ENCODE assay signal across 30 mouse cellular contexts in the genomic region with DNA sequence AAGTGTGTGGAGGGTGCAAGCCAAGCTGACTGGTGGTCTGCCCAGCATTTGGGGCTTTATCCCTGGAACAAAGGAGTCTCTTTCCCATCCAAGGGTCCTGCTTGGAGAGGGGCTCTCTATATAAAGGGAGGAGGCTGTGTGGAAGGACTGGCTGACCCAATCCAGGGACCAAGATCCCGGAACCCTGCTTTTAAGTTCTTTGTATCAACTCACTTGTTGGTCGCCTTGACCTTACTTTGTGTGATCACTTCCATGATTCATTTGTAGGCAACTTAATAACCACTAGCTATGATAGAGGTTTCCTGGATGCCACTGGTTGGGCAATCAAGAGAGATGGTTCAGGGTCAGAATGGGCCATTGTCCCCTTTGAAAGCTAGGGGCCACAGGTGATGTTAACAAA. TPM values are rescaled to one million over a fixed set of nuclear protein-coding genes. Genes with fewer than 3 reads are reported as not detected.
"Had no signal": no experiment of that assay in that cellular context is flagged by ENCODE, and none has a peak within 500 bp of the region (broad histone marks: within the 10 kb centered on the region; RNA-seq: fewer than 3 reads in every experiment).

No protein-coding gene starts in this region.

- H3K27ac ChIP-seq: limb, embryonic 10.5 days; limb, embryonic 12.5 days; limb, embryonic 13.5 days; limb, embryonic 15.5 days; liver, embryonic 12.5 days; liver, embryonic 13.5 days; liver, embryonic 14.5 days; liver, embryonic 15.5 days; lung, embryonic 15.5 days; macrophage; midbrain, embryonic 10.5 days; midbrain, embryonic 12.5 days; midbrain, embryonic 13.5 days; midbrain, embryonic 15.5 days; neural tube, embryonic 12.5 days had no signal

- ATAC-seq: liver, postnatal 0 days; lung, postnatal 0 days; midbrain, embryonic 13.5 days; midbrain, embryonic 15.5 days; midbrain, embryonic 16.5 days had no signal

- H3K9me3 ChIP-seq: limb, embryonic 10.5 days; limb, embryonic 15.5 days; liver, embryonic 12.5 days; liver, embryonic 13.5 days; liver, embryonic 15.5 days; lung, embryonic 15.5 days; midbrain, embryonic 10.5 days; midbrain, embryonic 12.5 days; midbrain, embryonic 13.5 days; midbrain, embryonic 15.5 days; neural tube, embryonic 12.5 days had no signal

- H3K4me2 ChIP-seq: limb, embryonic 12.5 days; limb, embryonic 13.5 days; limb, embryonic 15.5 days; liver, embryonic 11.5 days; liver, embryonic 12.5 days; liver, embryonic 13.5 days; liver, embryonic 15.5 days; lung, embryonic 14.5 days; lung, embryonic 15.5 days; midbrain, embryonic 11.5 days; midbrain, embryonic 12.5 days; midbrain, embryonic 13.5 days; midbrain, embryonic 15.5 days; neural tube, embryonic 12.5 days had no signal

- H3K9ac ChIP-seq: limb, embryonic 12.5 days; limb, embryonic 13.5 days; limb, embryonic 15.5 days; liver, embryonic 12.5 days; liver, embryonic 13.5 days; liver, embryonic 14.5 days; liver, embryonic 15.5 days; liver, postnatal 0 days; lung, embryonic 14.5 days; lung, embryonic 15.5 days; midbrain, embryonic 12.5 days; midbrain, embryonic 13.5 days; midbrain, embryonic 15.5 days; neural tube, embryonic 12.5 days had no signal

- H3K4me3 ChIP-seq: limb, embryonic 10.5 days; limb, embryonic 12.5 days; limb, embryonic 13.5 days; limb, embryonic 15.5 days; liver, embryonic 12.5 days; liver, embryonic 13.5 days; liver, embryonic 15.5 days; lung, embryonic 15.5 days; megakaryocyte, embryonic 14.5 days; midbrain, embryonic 10.5 days; midbrain, embryonic 12.5 days; midbrain, embryonic 13.5 days; midbrain, embryonic 15.5 days; myocyte; neural tube, embryonic 12.5 days had no signal

- H3K4me1 ChIP-seq: limb, embryonic 13.5 days; limb, embryonic 15.5 days; liver, embryonic 12.5 days; liver, embryonic 15.5 days; lung, embryonic 15.5 days; megakaryocyte, embryonic 14.5 days; midbrain, embryonic 12.5 days; midbrain, embryonic 13.5 days; midbrain, embryonic 15.5 days; neural tube, embryonic 12.5 days had no signal

- DNase-seq: left cerebral cortex, postnatal 4 days; liver, embryonic 13.5 days; liver, postnatal 0 days; lung, adult 18-20 months; lung, adult 2 months; lung, embryonic 14.5 days; lung, postnatal 10 days; lung, postnatal 14 days; lung, postnatal 36 days; midbrain, embryonic 14.5 days had no signal

- H3K27me3 ChIP-seq: limb, embryonic 12.5 days; limb, embryonic 13.5 days; limb, embryonic 15.5 days; liver, embryonic 13.5 days; liver, embryonic 15.5 days; lung, embryonic 15.5 days; midbrain, embryonic 12.5 days; midbrain, embryonic 13.5 days; midbrain, embryonic 15.5 days had no signal

- H3K36me3 ChIP-seq: limb, embryonic 10.5 days; limb, embryonic 12.5 days; limb, embryonic 13.5 days; limb, embryonic 15.5 days; liver, embryonic 12.5 days; liver, embryonic 13.5 days; liver, embryonic 15.5 days; lung, embryonic 15.5 days; midbrain, embryonic 10.5 days; midbrain, embryonic 12.5 days; midbrain, embryonic 13.5 days; midbrain, embryonic 15.5 days; neural tube, embryonic 12.5 days had no signal

RNA-seq across cellular contexts. Expression of a gene that starts 11.7 kb away (rescaled TPM):
- polyA plus RNA-seq: macrophage had no signal
